Mouse (Mus musculus): ENCODE measurements around the gene Capza2. TPM values are rescaled to one million over a fixed set of nuclear protein-coding genes. Genes with fewer than 3 reads are reported as not detected.
"Not testable (repeated sequence)": the region's sequence is repeated elsewhere in the genome, so short reads cannot be mapped to it uniquely, and the experiment has no call there.

Capza2 gene
- total RNA-seq, 2 experiments from 2014 or later, result 129 to 138 TPM

GRCm38 (mm10) chr6:17696321-17696734 lies 60.3 kb downstream of the Capza2 start:
- DNase-seq, result peak; percentile 51 to 74
- intact Hi-C loops (cut with DNase I), result loop anchor here (2.0 kb wide), 1 partner anchor 22 kb away; no protein-coding TSS in a partner anchor

DNA sequence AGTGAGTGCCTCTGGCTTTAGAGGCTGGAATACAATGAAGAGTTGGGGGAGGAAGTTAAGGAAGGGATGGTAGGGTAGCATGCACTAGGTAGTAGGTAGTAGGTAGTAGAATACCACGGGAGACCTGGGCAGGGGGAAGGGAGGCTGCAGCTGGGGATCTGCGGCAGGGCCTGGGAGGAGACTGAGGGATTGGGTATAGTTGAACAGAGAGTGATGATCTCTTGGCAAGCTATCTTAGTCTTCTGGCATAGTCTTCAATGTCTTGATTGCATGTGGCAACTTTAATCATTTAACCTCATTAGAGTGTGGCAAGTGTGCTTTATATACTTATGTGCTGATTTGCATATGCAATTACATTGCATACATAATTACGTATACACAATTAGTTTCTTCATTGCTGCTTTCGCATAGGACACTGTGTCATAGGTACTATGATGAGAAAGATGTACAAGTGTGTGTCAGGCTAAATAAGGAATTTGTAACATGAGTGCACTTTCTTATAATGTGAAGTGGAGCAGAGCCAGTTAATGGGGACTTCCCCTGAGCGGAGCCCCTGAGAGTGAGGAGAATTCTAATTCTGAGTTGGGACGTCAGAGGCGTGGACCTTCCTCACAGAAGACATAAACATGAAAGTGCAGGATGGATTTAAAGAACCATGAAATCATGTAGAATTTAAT lies 65.0 kb downstream of the Capza2 start:
- DNase-seq, result no peak
- intact Hi-C loops (cut with DNase I), result no loop called here

- intact Hi-C loops (cut with DNase I); DNase-seq: not testable (repeated sequence)
These were observed 68.0 kb downstream of the Capza2 start for GRCm38 (mm10) chr6:17704038-17704437.

- intact Hi-C loops (cut with DNase I), result no loop called here
- no peak for DNase-seq
These were observed 69.9 kb downstream of the Capza2 start for GRCm38 (mm10) chr6:17705973-17706372.

Other genes with a start within 250 kb of the Capza2 start
- 1 to 10 TPM; 2.2 to 2.7 TPM for gene Met, start 172.4 kb upstream of the Capza2 start, total RNA-seq (2021)
- 10 to 100 TPM; 19.0 to 19.3 TPM for gene St7, start 56.7 kb downstream of the Capza2 start, total RNA-seq (2021)